Mouse (Mus musculus): Measurements from ENCODE around the gene Gpc4. TPM values are rescaled to one million over a fixed set of nuclear protein-coding genes. Genes with fewer than 3 reads are reported as not detected.

Gpc4 gene
- polyA plus RNA-seq, 1 experiment from 2014 or later, result 5.1 TPM

Other genes starting within 250 kb of the Gpc4 start
- not detected in 2 replicates for gene 1700080O16Rik, start 192.5 kb downstream of the Gpc4 start, polyA plus RNA-seq (2015; fragmentation: Nextera tagmentation; extraction: Ambion mirVana)